Mouse (Mus musculus): Measurements from ENCODE around the gene Obscn. TPM values are rescaled to one million over a fixed set of nuclear protein-coding genes. Genes with fewer than 3 reads are reported as not detected.

Gene Obscn
- total and polyA plus RNA-seq, 3 experiments: 0.09 to 0.13 (median 0.13) TPM

GRCm38 (mm10) chr11:59141772-59142370 is 5.7 kb upstream of the Obscn start:
- Histone ChIP-seq H3K27me3 (replicated peaks) (peaks cover 45% of the 10 kb centered on the region), H3K4me2 (ENCODE audit: insufficient read depth, low read depth, poor library complexity, severe bottlenecking) (peak overlapping the region; percentile 38), H3K36me3 (replicated peaks in 1 of 2; ENCODE audit: control insufficient read depth in 1 of 2, insufficient read depth in 1 of 2, low read length in 1 of 2) (no peaks in the 10 kb centered on the region), H3K9me3 (replicated peaks; ENCODE audit: low read length) (peaks cover 6% of the 10 kb centered on the region), H3K9ac (ENCODE audit: insufficient read depth, low read depth) (no peak overlapping the region), H3K27ac (ENCODE audit: insufficient read depth, low read depth) (no peak overlapping the region), H3K4me1 (ENCODE audit: control insufficient read depth in 1 of 2, insufficient read depth in 2 of 2) (peaks cover 0 to 12% of the 10 kb centered on the region in 2 experiments; a peak in 2 of 4 replicates), H3K79me2 (replicated peaks; ENCODE audit: control insufficient read depth, extremely low read depth, insufficient read depth, poor library complexity, severe bottlenecking) (no peaks in the 10 kb centered on the region), H3K4me3 (replicated peaks in 1 of 3; ENCODE audit: low read depth in 2 of 3, low read length in 2 of 3, poor library complexity in 1 of 3) (peak overlapping the region in 1 of 3 experiments; percentile 33)
- dilution Hi-C loops (cut with MboI; ENCODE audit: extremely low pct_ligation_motif_present, extremely low pct_unique_long_range_greater_than_20kb, low sequenced_read_pairs): no loop called here
- peak; percentile 12 for DNase-seq (ENCODE audit: extremely low read depth)
- in situ Hi-C loops (cut with MboI; ENCODE audit: low pct_ligation_motif_present, low pct_unique_long_range_greater_than_20kb, low sequenced_read_pairs): no loop called here
- no peak for TF ChIP-seq NRF1 (IDR thresholded peaks at IDR 0.05; ENCODE audit: low read depth, low read length)
- no peak for TF ChIP-seq RAD21 (IDR thresholded peaks at IDR 0.05; ENCODE audit: low read depth, low read length)
- TF ChIP-seq GABPA (IDR thresholded peaks at IDR 0.05; ENCODE audit: insufficient replicate concordance, low read depth, low read length): no peak
- TF ChIP-seq POLR2A (IDR thresholded peaks at IDR 0.05; ENCODE audit: low read depth, low read length): peak; percentile 33; the same call in 1 of the 2 replicates

GRCm38 (mm10) chr11:59138537-59139486 is 2.6 kb upstream of the Obscn start:
- Histone ChIP-seq H3K9ac (ENCODE audit: insufficient read depth, low read depth) (no peak overlapping the region), H3K4me2 (ENCODE audit: insufficient read depth, low read depth, poor library complexity, severe bottlenecking) (no peak overlapping the region)

More at GRCm38 (mm10) chr11:59138537-59139486, 2.6 kb upstream of the Obscn start:
- in situ Hi-C loops (cut with MboI; ENCODE audit: low pct_ligation_motif_present, low pct_unique_long_range_greater_than_20kb, low sequenced_read_pairs) (loop anchor here (5.0 kb wide), 1 partner anchor 37 kb away; no protein-coding TSS in a partner anchor), dilution Hi-C loops (cut with MboI; ENCODE audit: extremely low pct_ligation_motif_present, extremely low pct_unique_long_range_greater_than_20kb, low sequenced_read_pairs) (no loop called here)
- no peak for TF ChIP-seq CTCF (conservative IDR thresholded peaks at IDR 0.05 in 1 of 2, IDR thresholded peaks at IDR 0.05 in 1 of 2; ENCODE audit: low read depth in 2 of 2, low read length in 2 of 2)
- no peak for TF ChIP-seq ZMIZ1 (IDR thresholded peaks at IDR 0.05; ENCODE audit: low read depth, low read length)
- TF ChIP-seq KAT2A (IDR thresholded peaks at IDR 0.05; ENCODE audit: insufficient replicate concordance, low read length): no peak
- TF ChIP-seq UBTF (IDR thresholded peaks at IDR 0.05; ENCODE audit: low read depth, low read length): no peak
- no peak for TF ChIP-seq IRF4 (IDR thresholded peaks at IDR 0.05; ENCODE audit: low read depth, low read length)
- TF ChIP-seq TBP (conservative IDR thresholded peaks at IDR 0.05; ENCODE audit: low read depth, low read length): no peak
- no peak for TF ChIP-seq TCF12 (IDR thresholded peaks at IDR 0.05; ENCODE audit: low read depth, low read length)
- no peak for TF ChIP-seq CHD1 (IDR thresholded peaks at IDR 0.05; ENCODE audit: low read depth, low read length)
- no peak for TF ChIP-seq MXI1 (IDR thresholded peaks at IDR 0.05; ENCODE audit: low read depth, low read length)
- TF ChIP-seq SIN3A (IDR thresholded peaks at IDR 0.05; ENCODE audit: low read length): no peak
- TF ChIP-seq ZNF384 (IDR thresholded peaks at IDR 0.05; ENCODE audit: low read depth, low read length): no peak
- no peak for TF ChIP-seq E2F4 (IDR thresholded peaks at IDR 0.05; ENCODE audit: insufficient replicate concordance, low read depth, low read length)
- no peak for TF ChIP-seq NELFE (IDR thresholded peaks at IDR 0.05; ENCODE audit: low read depth, low read length)
- TF ChIP-seq RAD21 (IDR thresholded peaks at IDR 0.05; ENCODE audit: low read depth, low read length): no peak
- TF ChIP-seq POLR2A (IDR thresholded peaks at IDR 0.05; ENCODE audit: low read depth, low read length): no peak
- no peak for TF ChIP-seq ZC3H11A (IDR thresholded peaks at IDR 0.05; ENCODE audit: low read depth, low read length)
- no peak for TF ChIP-seq HCFC1 (IDR thresholded peaks at IDR 0.05; ENCODE audit: low read depth, low read length)
- Histone ChIP-seq H3K27me3 (replicated peaks) (peaks cover 37% of the 10 kb centered on the region), H3K36me3 (replicated peaks in 1 of 2; ENCODE audit: control insufficient read depth in 1 of 2, insufficient read depth in 1 of 2, low read length in 1 of 2) (no peaks in the 10 kb centered on the region), H3K27ac (ENCODE audit: insufficient read depth, low read depth) (no peak overlapping the region), H3K4me3 (replicated peaks in 1 of 3; ENCODE audit: low read depth in 2 of 3, low read length in 2 of 3, poor library complexity in 1 of 3) (no peak overlapping the region), H3K4me1 (ENCODE audit: control insufficient read depth in 1 of 2, insufficient read depth in 2 of 2) (peaks cover 0 to 15% of the 10 kb centered on the region in 2 experiments; a peak in 2 of 4 replicates), H3K9me3 (replicated peaks; ENCODE audit: low read length) (peaks cover 26% of the 10 kb centered on the region), H3K79me2 (replicated peaks; ENCODE audit: control insufficient read depth, extremely low read depth, insufficient read depth, poor library complexity, severe bottlenecking) (no peaks in the 10 kb centered on the region)
- no peak for DNase-seq (ENCODE audit: extremely low read depth)
